Mouse (Mus musculus): ENCODE data around the gene Ldlr.
"Not testable (repeated sequence)": the region's sequence is repeated elsewhere in the genome, so short reads cannot be mapped to it uniquely, and the experiment has no call there.

Gene Ldlr

GRCm38 (mm10) chr9:21758576-21759529 is 35.6 kb downstream of the Ldlr start:
- no peak for DNase-seq

GRCm38 (mm10) chr9:21759718-21760117 is 36.4 kb downstream of the Ldlr start:
- no peak for DNase-seq

GRCm38 (mm10) chr9:21760155-21761088 is 37.1 kb downstream of the Ldlr start, which contains the start of gene Spc24:
Spc24 (minus strand) TSS chr9:21760303.
- peak; percentile 95 to 97 for DNase-seq

- DNase-seq = no peak
Observed at GRCm38 (mm10) chr9:21762135-21762534, 38.9 kb downstream of the Ldlr start.

GRCm38 (mm10) chr9:21764084-21764999 is 41.1 kb downstream of the Ldlr start:
- DNase-seq = no peak

- DNase-seq = peak; percentile 69 to 77
Observed at GRCm38 (mm10) chr9:21767896-21768295, 44.6 kb downstream of the Ldlr start.

- peak; percentile 47 to 58 for DNase-seq
Observed at GRCm38 (mm10) chr9:21768511-21769411, 45.5 kb downstream of the Ldlr start.

DNA sequence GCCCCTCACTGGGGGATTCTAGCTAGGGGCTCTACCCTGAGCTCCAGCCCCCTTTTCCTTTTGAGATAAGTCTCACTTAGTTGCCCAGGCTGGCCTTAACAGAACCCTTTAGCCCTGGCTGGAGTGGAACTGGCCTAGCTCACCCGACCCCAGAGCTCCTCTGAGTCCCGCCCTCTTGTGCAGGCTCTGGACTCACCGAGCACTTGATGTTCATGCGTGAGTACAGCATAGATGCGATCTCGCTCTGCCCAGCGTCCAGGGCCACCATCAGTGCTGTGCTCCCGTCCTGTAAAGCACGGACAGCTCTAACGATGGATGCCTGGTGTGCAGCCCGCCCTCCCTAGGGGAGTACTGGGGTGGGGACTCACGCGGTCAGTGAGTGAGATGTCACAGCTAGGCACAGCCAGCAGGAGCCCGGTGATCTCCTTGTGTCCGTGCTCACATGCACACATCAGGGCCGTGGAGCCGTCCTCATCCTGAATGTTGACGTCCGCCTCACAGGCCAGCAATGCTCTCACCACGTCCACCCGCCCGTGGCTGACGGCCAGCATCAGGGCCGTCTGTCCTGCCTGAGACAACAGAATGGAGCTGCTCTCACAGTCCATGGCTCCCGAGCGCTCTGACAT is 46.4 kb downstream of the Ldlr start:
- DNase-seq = peak; percentile 56 to 61

GRCm38 (mm10) chr9:21773396-21773795 is 50.1 kb downstream of the Ldlr start:
- not testable (repeated sequence) for DNase-seq

DNA sequence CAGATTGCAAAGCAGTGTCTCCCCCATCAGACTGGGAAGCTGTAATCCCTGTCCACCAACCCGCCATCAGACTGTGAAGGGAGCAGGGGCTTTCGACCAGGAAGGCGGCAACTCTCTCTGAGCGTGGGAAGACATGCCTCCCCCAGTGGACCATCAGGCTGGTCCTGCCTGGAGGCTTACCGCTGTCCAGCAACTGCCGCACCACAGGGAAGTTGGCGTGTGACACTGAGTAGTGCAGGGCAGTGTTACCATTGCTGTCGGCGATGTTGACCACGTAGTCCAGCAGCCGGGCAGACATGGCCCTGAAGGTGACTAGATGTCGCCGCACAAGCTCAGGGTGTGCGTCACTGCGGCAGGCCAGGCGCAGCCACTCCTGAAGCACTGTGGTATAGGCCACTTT is 51.1 kb downstream of the Ldlr start:
- no peak for DNase-seq

DNA sequence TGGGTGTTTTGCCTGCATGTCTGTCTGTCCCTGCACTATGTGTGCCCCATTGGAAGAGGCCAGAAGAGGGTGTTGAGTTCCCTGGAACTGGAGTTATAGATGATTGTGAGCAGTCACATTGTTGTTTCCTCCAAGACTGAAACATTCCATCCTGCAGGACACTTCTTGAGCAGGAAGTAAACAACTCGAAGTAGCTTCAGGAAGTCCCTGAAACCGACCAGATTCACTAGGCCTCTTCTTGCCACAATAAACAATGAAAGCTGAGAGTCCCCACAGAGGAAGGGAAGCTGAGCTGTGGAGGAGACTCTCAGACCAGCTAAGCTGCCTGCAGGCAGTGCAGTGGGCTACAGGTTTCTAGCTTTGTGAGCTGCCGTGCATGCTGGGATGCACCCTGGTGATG is 54.4 kb downstream of the Ldlr start:
- DNase-seq = no peak

DNA sequence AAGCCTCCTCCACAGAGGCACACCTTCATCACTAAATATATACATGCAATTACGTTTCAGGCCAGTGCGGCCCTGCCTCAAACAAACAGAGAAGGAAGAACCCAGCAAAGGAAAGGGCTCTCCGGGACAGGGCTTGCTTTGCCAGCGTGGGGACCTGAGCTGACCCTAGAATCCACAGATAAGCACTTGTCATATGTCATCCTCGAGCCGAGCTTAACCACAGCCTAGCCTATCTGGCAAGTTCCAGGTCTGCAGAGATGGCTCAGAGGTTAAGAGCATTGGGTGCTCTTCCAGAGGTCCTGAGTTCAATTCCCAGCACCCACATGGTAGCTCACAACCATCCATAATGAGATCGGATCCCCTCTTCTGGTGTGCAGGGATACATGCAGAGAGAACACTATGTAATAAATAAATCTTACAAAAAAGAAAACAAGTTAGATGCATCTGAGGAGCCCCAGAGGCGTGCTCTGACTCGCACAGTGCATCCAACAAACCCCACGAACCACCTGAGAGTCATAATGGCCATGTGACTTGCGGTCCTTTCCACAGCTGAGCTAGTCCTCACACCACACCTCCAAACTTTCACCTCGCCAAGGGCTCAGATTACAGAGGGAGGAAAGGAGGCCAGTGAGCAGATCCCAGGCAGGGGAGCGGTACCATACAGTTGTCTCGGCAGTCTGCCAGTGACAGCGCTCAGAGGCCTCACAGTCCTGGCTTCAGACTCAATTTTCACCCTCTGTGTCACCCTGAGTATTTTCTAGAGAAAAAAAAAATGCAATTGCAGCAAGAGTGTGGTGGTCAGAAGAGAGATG is 58.6 kb downstream of the Ldlr start:
- DNase-seq = peak in 1 of 2 experiments; percentile 43

DNA sequence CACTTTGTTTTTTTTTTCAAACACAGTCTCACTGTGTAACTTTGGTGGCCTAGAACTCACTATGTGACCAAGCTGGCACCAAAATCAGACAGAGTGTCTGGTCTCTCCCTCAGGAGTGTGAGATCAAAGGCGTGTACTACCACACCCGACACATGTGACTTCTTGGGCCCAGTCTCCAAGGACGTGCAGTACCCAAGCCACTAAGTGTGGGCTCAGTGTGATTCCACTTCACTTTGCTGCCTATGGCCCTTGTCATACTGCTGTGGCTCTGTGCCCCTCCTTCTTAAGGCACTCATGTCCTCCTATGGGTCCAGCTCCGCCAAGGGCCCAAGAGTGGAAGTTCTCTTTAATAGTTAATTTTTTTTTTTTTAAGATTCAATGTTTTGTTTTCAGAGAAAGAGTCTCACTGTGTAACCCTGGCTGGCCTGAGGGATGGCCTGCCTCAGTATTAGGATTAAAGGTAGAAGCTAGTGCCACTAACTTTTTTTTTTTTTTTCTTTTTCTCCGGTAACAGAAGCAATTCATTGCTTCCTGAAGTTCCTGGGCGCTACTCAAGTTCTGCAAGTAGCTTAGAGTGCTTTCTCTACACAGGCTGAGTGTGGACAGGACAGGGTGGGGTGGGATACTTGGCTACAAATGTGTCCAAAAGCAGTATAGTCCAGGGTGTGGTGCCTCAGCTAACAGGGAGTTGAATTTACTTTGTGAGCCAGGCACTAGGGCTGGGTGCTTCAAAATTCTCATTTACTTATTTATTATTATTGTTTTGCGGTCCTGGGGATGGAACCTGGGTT is 61.4 kb downstream of the Ldlr start:
- no peak for DNase-seq

GRCm38 (mm10) chr9:21786309-21786708 is 63.0 kb downstream of the Ldlr start:
- not testable (repeated sequence) for DNase-seq

DNA sequence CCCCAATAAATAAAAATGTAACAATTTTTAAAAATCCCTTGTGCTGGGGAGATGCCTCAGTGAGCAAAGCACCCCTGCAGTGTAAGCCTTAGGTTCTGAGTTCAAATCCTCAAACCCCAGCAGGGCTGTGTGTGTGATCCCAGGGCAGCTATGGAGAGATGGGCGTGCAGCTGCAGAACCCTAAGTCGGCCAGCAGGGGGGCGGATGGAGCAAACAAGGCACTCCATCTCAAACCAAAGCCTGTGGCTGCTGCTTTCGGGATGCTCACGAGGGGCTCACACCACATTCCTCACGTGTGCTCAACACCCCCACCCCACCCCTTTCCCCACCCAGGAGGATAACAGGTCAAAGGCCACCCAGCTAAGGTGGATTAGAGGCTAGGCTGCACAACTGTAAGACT is 63.6 kb downstream of the Ldlr start:
- DNase-seq = peak; percentile 66 to 72

DNA sequence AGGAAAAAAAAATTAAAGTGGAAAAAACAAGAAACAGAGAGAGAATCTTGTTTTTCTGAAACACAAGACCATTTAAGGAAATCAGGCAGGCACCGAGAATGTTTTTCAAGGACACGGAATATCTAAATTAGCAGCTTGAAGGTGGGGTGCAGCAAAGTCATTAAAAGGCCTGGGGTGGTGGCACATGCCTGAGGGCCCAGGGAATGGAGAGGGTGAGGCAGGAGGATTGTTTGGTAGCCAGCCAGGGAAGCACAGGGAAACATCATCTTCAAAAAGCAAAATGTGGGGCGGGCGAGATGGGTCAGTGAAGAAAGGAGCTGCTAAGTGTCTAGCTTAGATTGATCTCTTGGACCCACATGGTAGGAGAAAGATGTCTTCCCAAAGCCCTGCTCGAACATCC is 64.4 kb downstream of the Ldlr start:
- DNase-seq = no peak

DNA sequence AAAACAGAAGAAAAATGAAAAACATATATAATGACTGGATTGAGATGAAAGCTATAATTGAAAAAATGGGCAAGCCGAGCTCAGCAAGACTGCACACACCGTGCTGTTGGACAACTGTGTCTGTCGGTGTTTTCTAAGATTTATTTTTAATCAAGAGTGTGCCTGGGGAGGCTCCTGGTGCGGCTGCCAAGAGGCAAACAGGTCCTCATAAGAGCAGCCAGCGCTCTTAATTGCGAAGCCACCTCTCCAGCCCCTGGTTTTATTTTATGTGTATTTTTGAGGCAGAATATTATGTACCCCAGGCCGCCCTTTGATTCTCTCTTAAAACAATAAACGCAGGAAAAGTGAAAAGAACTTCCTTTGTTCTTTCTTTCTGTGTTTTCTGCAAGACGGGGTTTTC is 65.0 kb downstream of the Ldlr start:
- DNase-seq = no peak

- peak in 1 of 2 experiments; percentile 32 for DNase-seq
Observed at GRCm38 (mm10) chr9:21791861-21792260, 68.6 kb downstream of the Ldlr start.

DNA sequence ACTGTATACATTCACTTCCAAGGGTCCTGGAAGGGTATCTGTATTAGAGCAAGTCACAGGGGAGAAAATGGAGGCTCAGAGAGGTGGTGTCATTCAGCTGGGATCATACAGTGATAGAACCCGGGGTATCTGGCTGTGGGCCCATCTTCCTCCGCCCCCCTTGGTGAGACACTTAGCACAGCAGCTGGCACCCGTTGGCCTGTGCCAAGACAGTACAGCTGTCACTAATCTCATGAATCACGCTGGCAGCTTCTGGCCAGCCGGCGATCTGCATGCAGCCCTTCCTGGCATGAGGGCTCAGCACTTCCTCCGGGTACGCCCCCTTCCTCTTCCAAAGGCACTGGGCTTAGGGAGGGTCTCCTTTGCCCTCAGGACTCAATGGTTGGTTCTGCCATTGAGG is 69.4 kb downstream of the Ldlr start:
- peak; percentile 38 to 39 for DNase-seq

Data from cerebellum, postnatal 36 days (tissue).